Mouse (Mus musculus): ENCODE results near the gene Fscn1. TPM values are rescaled to one million over a fixed set of nuclear protein-coding genes. Genes with fewer than 3 reads are reported as not detected.

Gene Fscn1
- polyA plus RNA-seq, 1 experiment from 2014 or later, result 230 TPM

- under 1% methylated on average over 59 of the region's 59 CpGs for WGBS
- Histone ChIP-seq H3K27ac (ENCODE audit: low read depth) (peak overlapping the region; percentile 96), H3K4me1 (replicated peaks; ENCODE audit: control insufficient read depth, insufficient read depth, low read length) (peaks cover 21% of the 10 kb centered on the region), H3K36me3 (ENCODE audit: control insufficient read depth, insufficient read depth, low read length) (0 out of 2 replicates have a peak, but pooled peaks cover 7% of the 10 kb centered on the region), H3K4me2 (ENCODE audit: low read length) (peak overlapping the region; percentile 72), H3K9me3 (ENCODE audit: control insufficient read depth, low read length) (no peaks in the 10 kb centered on the region), H3K4me3 (ENCODE audit: low read depth, low read length) (peak overlapping the region; percentile 99), H3K9ac (ENCODE audit: low read length) (peak overlapping the region; percentile 98), H3K27me3 (replicated peaks; ENCODE audit: control insufficient read depth, insufficient read depth, low read length) (no peaks in the 10 kb centered on the region)
- ATAC-seq (replicated peaks; ENCODE audit: low FRiP score, low TSS enrichment, low read depth), result 0 out of 2 replicates have a peak, but pooled peaks have one; percentile 4
- DNase-seq (ENCODE audit: low spot score), result no peak
These were observed 680 bp downstream of the Fscn1 start for GRCm38 (mm10) chr5:142960775-142961271.

- peak; percentile 41 for ATAC-seq (replicated peaks; ENCODE audit: low FRiP score, low TSS enrichment, low read depth)
- Histone ChIP-seq H3K9ac (ENCODE audit: low read length) (peak overlapping the region; percentile 98), H3K36me3 (ENCODE audit: control insufficient read depth, insufficient read depth, low read length) (peaks cover 13% of the 10 kb centered on the region; the same call in 1 of the 2 replicates), H3K4me2 (ENCODE audit: low read length) (peak overlapping the region; percentile 72), H3K9me3 (ENCODE audit: control insufficient read depth, low read length) (no peaks in the 10 kb centered on the region), H3K27ac (ENCODE audit: low read depth) (peak overlapping the region; percentile 96), H3K4me1 (replicated peaks; ENCODE audit: control insufficient read depth, insufficient read depth, low read length) (peaks cover 21% of the 10 kb centered on the region), H3K4me3 (ENCODE audit: low read depth, low read length) (peak overlapping the region; percentile 99), H3K27me3 (replicated peaks; ENCODE audit: control insufficient read depth, insufficient read depth, low read length) (no peaks in the 10 kb centered on the region)
- under 1% methylated on average over 14 of the region's 15 CpGs for WGBS
- peak; percentile 86 for DNase-seq (ENCODE audit: low spot score)
These were observed 1.3 kb downstream of the Fscn1 start for GRCm38 (mm10) chr5:142961398-142961880.

- WGBS, result under 1% methylated on average over 39 of the region's 43 CpGs
- peaks cover 21% of the 10 kb centered on the region for H3K4me1 ChIP-seq (replicated peaks; ENCODE audit: control insufficient read depth, insufficient read depth, low read length)
- H3K4me2 ChIP-seq (ENCODE audit: low read length), result peak overlapping the region; percentile 72
- peak overlapping the region; percentile 99 for H3K4me3 ChIP-seq (ENCODE audit: low read depth, low read length)
- H3K27me3 ChIP-seq (replicated peaks; ENCODE audit: control insufficient read depth, insufficient read depth, low read length), result no peaks in the 10 kb centered on the region
- peak overlapping the region; percentile 98 for H3K9ac ChIP-seq (ENCODE audit: low read length)
- peaks cover 17% of the 10 kb centered on the region; the same call in 1 of the 2 replicates for H3K36me3 ChIP-seq (ENCODE audit: control insufficient read depth, insufficient read depth, low read length)
- DNase-seq (ENCODE audit: low spot score), result peak; percentile 91
- H3K27ac ChIP-seq (ENCODE audit: low read depth), result peak overlapping the region; percentile 96
- no peaks in the 10 kb centered on the region for H3K9me3 ChIP-seq (ENCODE audit: control insufficient read depth, low read length)
- peak; percentile 77 for ATAC-seq (replicated peaks; ENCODE audit: low FRiP score, low TSS enrichment, low read depth)
These were observed 1.8 kb downstream of the Fscn1 start for GRCm38 (mm10) chr5:142961881-142962443.

GRCm38 (mm10) chr5:142962444-142962961 is 2.4 kb downstream of the Fscn1 start:
- ATAC-seq (replicated peaks; ENCODE audit: low FRiP score, low TSS enrichment, low read depth) (no peak), DNase-seq (ENCODE audit: low spot score) (peak; percentile 82)
- no peaks in the 10 kb centered on the region for H3K27me3 ChIP-seq (replicated peaks; ENCODE audit: control insufficient read depth, insufficient read depth, low read length)
- H3K4me1 ChIP-seq (replicated peaks; ENCODE audit: control insufficient read depth, insufficient read depth, low read length), result peaks cover 21% of the 10 kb centered on the region
- peak overlapping the region; percentile 98 for H3K9ac ChIP-seq (ENCODE audit: low read length)
- peak overlapping the region; percentile 99 for H3K4me3 ChIP-seq (ENCODE audit: low read depth, low read length)
- H3K9me3 ChIP-seq (ENCODE audit: control insufficient read depth, low read length), result no peaks in the 10 kb centered on the region
- peak overlapping the region; percentile 96 for H3K27ac ChIP-seq (ENCODE audit: low read depth)
- peak overlapping the region; percentile 72 for H3K4me2 ChIP-seq (ENCODE audit: low read length)
- WGBS, result 4% methylated on average over 11 of the region's 11 CpGs
- peaks cover 22% of the 10 kb centered on the region; the same call in 1 of the 2 replicates for H3K36me3 ChIP-seq (ENCODE audit: control insufficient read depth, insufficient read depth, low read length)

- H3K4me2 ChIP-seq (ENCODE audit: low read length), result peak overlapping the region; percentile 72
- no peaks in the 10 kb centered on the region for H3K9me3 ChIP-seq (ENCODE audit: control insufficient read depth, low read length)
- DNase-seq (ENCODE audit: low spot score) (peak; percentile 83), ATAC-seq (replicated peaks; ENCODE audit: low FRiP score, low TSS enrichment, low read depth) (no peak)
- peak overlapping the region; percentile 99 for H3K4me3 ChIP-seq (ENCODE audit: low read depth, low read length)
- peak overlapping the region; percentile 98 for H3K9ac ChIP-seq (ENCODE audit: low read length)
- WGBS, result 10% methylated on average over 13 of the region's 13 CpGs
- peak overlapping the region; percentile 96 for H3K27ac ChIP-seq (ENCODE audit: low read depth)
- peaks cover 26% of the 10 kb centered on the region; the same call in 1 of the 2 replicates for H3K36me3 ChIP-seq (ENCODE audit: control insufficient read depth, insufficient read depth, low read length)
- peaks cover 21% of the 10 kb centered on the region for H3K4me1 ChIP-seq (replicated peaks; ENCODE audit: control insufficient read depth, insufficient read depth, low read length)
- no peaks in the 10 kb centered on the region for H3K27me3 ChIP-seq (replicated peaks; ENCODE audit: control insufficient read depth, insufficient read depth, low read length)
These were observed 3.0 kb downstream of the Fscn1 start for GRCm38 (mm10) chr5:142963003-142963704.

GRCm38 (mm10) chr5:142963705-142964494 is 3.8 kb downstream of the Fscn1 start:
- ATAC-seq (replicated peaks; ENCODE audit: low FRiP score, low TSS enrichment, low read depth), result no peak
- peak overlapping the region; percentile 99 for H3K4me3 ChIP-seq (ENCODE audit: low read depth, low read length)
- H3K27me3 ChIP-seq (replicated peaks; ENCODE audit: control insufficient read depth, insufficient read depth, low read length), result no peaks in the 10 kb centered on the region
- WGBS, result 46% methylated on average over 17 of the region's 17 CpGs
- H3K36me3 ChIP-seq (ENCODE audit: control insufficient read depth, insufficient read depth, low read length), result peaks cover 33% of the 10 kb centered on the region; the same call in 1 of the 2 replicates
- H3K4me1 ChIP-seq (replicated peaks; ENCODE audit: control insufficient read depth, insufficient read depth, low read length), result peaks cover 21% of the 10 kb centered on the region
- H3K4me2 ChIP-seq (ENCODE audit: low read length), result peak overlapping the region; percentile 72
- H3K9me3 ChIP-seq (ENCODE audit: control insufficient read depth, low read length), result no peaks in the 10 kb centered on the region
- H3K27ac ChIP-seq (ENCODE audit: low read depth), result peak overlapping the region; percentile 96; the same call in 1 of the 2 replicates
- no peak for DNase-seq (ENCODE audit: low spot score)
- H3K9ac ChIP-seq (ENCODE audit: low read length), result peak overlapping the region; percentile 98

- H3K4me1 ChIP-seq (replicated peaks; ENCODE audit: control insufficient read depth, insufficient read depth, low read length), result peaks cover 19% of the 10 kb centered on the region
- H3K9ac ChIP-seq (ENCODE audit: low read length), result no peak overlapping the region
- H3K27ac ChIP-seq (ENCODE audit: low read depth), result 0 out of 2 replicates have a peak overlapping the region, but pooled peaks have one; percentile 27
- H3K36me3 ChIP-seq (ENCODE audit: control insufficient read depth, insufficient read depth, low read length), result peaks cover 41% of the 10 kb centered on the region
- ATAC-seq (replicated peaks; ENCODE audit: low FRiP score, low TSS enrichment, low read depth) (no peak), DNase-seq (ENCODE audit: low spot score) (no peak)
- 82% methylated on average over 6 of the region's 6 CpGs for WGBS
- 0 out of 2 replicates have a peak overlapping the region, but pooled peaks have one; percentile 99 for H3K4me3 ChIP-seq (ENCODE audit: low read depth, low read length)
- no peaks in the 10 kb centered on the region for H3K27me3 ChIP-seq (replicated peaks; ENCODE audit: control insufficient read depth, insufficient read depth, low read length)
- no peaks in the 10 kb centered on the region for H3K9me3 ChIP-seq (ENCODE audit: control insufficient read depth, low read length)
- peak overlapping the region; percentile 72 for H3K4me2 ChIP-seq (ENCODE audit: low read length)
These were observed 4.5 kb downstream of the Fscn1 start for GRCm38 (mm10) chr5:142964650-142965049.

GRCm38 (mm10) chr5:142968411-142968810 is 8.3 kb downstream of the Fscn1 start:
- Histone ChIP-seq H3K4me3 (ENCODE audit: low read depth, low read length) (no peak overlapping the region), H3K36me3 (ENCODE audit: control insufficient read depth, insufficient read depth, low read length) (peaks cover 78% of the 10 kb centered on the region)

More at GRCm38 (mm10) chr5:142968411-142968810, 8.3 kb downstream of the Fscn1 start:
- 81% methylated on average over 14 of the region's 14 CpGs for WGBS
- Histone ChIP-seq H3K4me2 (ENCODE audit: low read length) (no peak overlapping the region), H3K27ac (ENCODE audit: low read depth) (no peak overlapping the region), H3K4me1 (replicated peaks; ENCODE audit: control insufficient read depth, insufficient read depth, low read length) (peaks cover 13% of the 10 kb centered on the region), H3K9me3 (ENCODE audit: control insufficient read depth, low read length) (no peaks in the 10 kb centered on the region), H3K9ac (ENCODE audit: low read length) (no peak overlapping the region), H3K27me3 (replicated peaks; ENCODE audit: control insufficient read depth, insufficient read depth, low read length) (no peaks in the 10 kb centered on the region)
- DNase-seq (ENCODE audit: low spot score) (no peak), ATAC-seq (replicated peaks; ENCODE audit: low FRiP score, low TSS enrichment, low read depth) (no peak)
